Mouse (Mus musculus): Measurements from ENCODE around the gene Plch2. TPM values are rescaled to one million over a fixed set of nuclear protein-coding genes. Genes with fewer than 3 reads are reported as not detected.
A peak's percentile ranks its signal among the peaks of the same experiment; 100 is the strongest.

Gene Plch2
- polyA plus RNA-seq, 1 experiment from 2014 or later: 23.0 TPM

GRCm38 (mm10) chr4:155040197-155040596, 16.4 kb downstream of the Plch2 start:
- no peak overlapping the region for H3K27ac ChIP-seq
- H3K4me3 ChIP-seq: peak overlapping the region; percentile 14; the same call in 1 of the 2 replicates
- 6% methylated on average over 9 of the region's 9 CpGs for WGBS
- H3K36me3 ChIP-seq (replicated peaks): no peaks in the 10 kb centered on the region
- H3K27me3 ChIP-seq (replicated peaks): peaks cover 29% of the 10 kb centered on the region
- H3K4me1 ChIP-seq: peaks cover 40% of the 10 kb centered on the region
- H3K9ac ChIP-seq: peak overlapping the region; percentile 27; the same call in 1 of the 2 replicates
- no peaks in the 10 kb centered on the region for H3K9me3 ChIP-seq
- peak; percentile 25; the same call in 1 of the 2 replicates for ATAC-seq (replicated peaks)
- H3K4me2 ChIP-seq: peak overlapping the region; percentile 41

DNA sequence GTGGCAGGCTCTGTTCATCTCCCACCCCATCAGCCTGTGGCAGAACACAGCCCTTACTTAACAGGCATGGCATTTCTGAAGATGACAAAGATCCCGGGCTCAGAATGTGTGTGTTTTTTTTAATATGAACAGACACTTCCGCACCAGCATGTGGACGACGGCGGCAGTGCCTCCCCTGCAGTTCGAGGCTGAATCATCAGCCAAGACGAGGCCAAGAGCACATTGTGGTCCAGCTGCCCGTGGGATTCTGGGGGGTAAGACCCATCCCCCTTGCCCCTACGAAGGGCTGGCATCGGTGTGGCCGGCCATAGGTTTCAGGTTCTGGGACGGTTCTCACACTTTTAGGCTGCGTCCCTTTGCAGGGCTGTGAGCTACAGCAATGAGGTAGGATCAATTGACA, 21.8 kb downstream of the Plch2 start:
- Histone ChIP-seq H3K27me3 (replicated peaks) (no peaks in the 10 kb centered on the region; the same call in 1 of the 2 replicates), H3K27ac (no peak overlapping the region), H3K4me1 (peaks cover 31% of the 10 kb centered on the region), H3K36me3 (replicated peaks) (no peaks in the 10 kb centered on the region), H3K9me3 (no peaks in the 10 kb centered on the region), H3K4me3 (no peak overlapping the region), H3K4me2 (no peak overlapping the region), H3K9ac (no peak overlapping the region)
- 57% methylated on average over 13 of the region's 13 CpGs for WGBS
- ATAC-seq (replicated peaks): no peak

GRCm38 (mm10) chr4:155034202-155034601, 22.4 kb downstream of the Plch2 start:
- Histone ChIP-seq H3K4me2 (no peak overlapping the region), H3K27ac (no peak overlapping the region), H3K27me3 (replicated peaks) (no peaks in the 10 kb centered on the region; the same call in 1 of the 2 replicates), H3K36me3 (replicated peaks) (no peaks in the 10 kb centered on the region), H3K4me3 (no peak overlapping the region), H3K9ac (no peak overlapping the region), H3K9me3 (no peaks in the 10 kb centered on the region), H3K4me1 (peaks cover 27% of the 10 kb centered on the region)
- 23% methylated on average over 7 of the region's 7 CpGs for WGBS
- ATAC-seq (replicated peaks): no peak

- 36% methylated on average over 6 of the region's 6 CpGs for WGBS
- Histone ChIP-seq H3K4me1 (peaks cover 27% of the 10 kb centered on the region), H3K9me3 (no peaks in the 10 kb centered on the region), H3K36me3 (replicated peaks) (no peaks in the 10 kb centered on the region), H3K4me3 (no peak overlapping the region), H3K27me3 (replicated peaks) (no peaks in the 10 kb centered on the region; the same call in 1 of the 2 replicates), H3K27ac (no peak overlapping the region), H3K9ac (no peak overlapping the region), H3K4me2 (no peak overlapping the region)
- no peak for ATAC-seq (replicated peaks)
These were observed 23.5 kb downstream of the Plch2 start for GRCm38 (mm10) chr4:155033115-155033514.

- Histone ChIP-seq H3K4me1 (peaks cover 35% of the 10 kb centered on the region), H3K27ac (peak overlapping the region; percentile 53), H3K9ac (no peak overlapping the region), H3K4me3 (no peak overlapping the region), H3K36me3 (replicated peaks) (no peaks in the 10 kb centered on the region), H3K9me3 (no peaks in the 10 kb centered on the region), H3K4me2 (no peak overlapping the region), H3K27me3 (replicated peaks) (no peaks in the 10 kb centered on the region)
- WGBS: 69% methylated on average over 11 of the region's 11 CpGs
- peak; percentile 35; the same call in 1 of the 2 replicates for ATAC-seq (replicated peaks)
These were observed 32.2 kb downstream of the Plch2 start for GRCm38 (mm10) chr4:155024170-155025010.

DNA sequence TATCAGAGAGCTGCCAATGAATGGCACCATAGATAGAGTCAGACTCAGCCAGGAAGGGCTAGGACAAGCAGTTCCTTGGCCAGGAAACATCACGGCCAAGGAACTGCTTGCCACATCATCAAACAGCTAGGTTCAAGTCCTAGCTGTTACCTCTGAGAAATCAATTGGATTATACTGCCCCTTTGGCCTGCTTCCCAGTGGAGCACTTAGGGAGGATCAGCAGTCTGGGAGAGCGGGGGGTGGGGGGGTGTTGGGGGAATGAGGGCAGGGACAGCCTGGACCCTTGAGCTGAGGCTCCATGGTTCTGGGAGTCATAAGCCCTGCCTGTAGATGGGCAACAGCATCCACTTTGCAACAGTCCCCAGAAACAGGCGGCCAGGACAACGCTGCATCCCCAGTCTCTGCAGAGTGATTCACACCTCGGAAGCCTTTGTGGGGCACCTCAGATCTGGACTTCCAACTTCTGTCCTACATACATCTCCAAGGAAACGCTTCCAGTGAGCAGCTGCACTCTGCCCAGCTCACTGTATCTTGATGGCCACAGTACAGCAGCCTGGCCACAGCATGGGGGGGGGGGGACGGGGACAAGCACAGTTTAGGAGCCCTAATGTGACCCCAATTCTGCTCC, 34.2 kb downstream of the Plch2 start:
- Histone ChIP-seq H3K4me1 (peaks cover 47% of the 10 kb centered on the region), H3K27ac (no peak overlapping the region), H3K36me3 (replicated peaks) (no peaks in the 10 kb centered on the region), H3K4me2 (no peak overlapping the region), H3K27me3 (replicated peaks) (no peaks in the 10 kb centered on the region), H3K9ac (no peak overlapping the region), H3K4me3 (no peak overlapping the region), H3K9me3 (no peaks in the 10 kb centered on the region)
- WGBS: 64% methylated on average over 7 of the region's 7 CpGs
- no peak for ATAC-seq (replicated peaks)

- no peak overlapping the region for H3K4me3 ChIP-seq
- H3K27ac ChIP-seq: no peak overlapping the region
- 40% methylated on average over 9 of the region's 9 CpGs for WGBS
- H3K9ac ChIP-seq: no peak overlapping the region
- ATAC-seq (replicated peaks): no peak
- no peaks in the 10 kb centered on the region for H3K9me3 ChIP-seq
- no peaks in the 10 kb centered on the region for H3K27me3 ChIP-seq (replicated peaks)
- H3K36me3 ChIP-seq (replicated peaks): no peaks in the 10 kb centered on the region
- no peak overlapping the region for H3K4me2 ChIP-seq
- H3K4me1 ChIP-seq: peaks cover 51% of the 10 kb centered on the region
These were observed 35.8 kb downstream of the Plch2 start for GRCm38 (mm10) chr4:155020813-155021212.

DNA sequence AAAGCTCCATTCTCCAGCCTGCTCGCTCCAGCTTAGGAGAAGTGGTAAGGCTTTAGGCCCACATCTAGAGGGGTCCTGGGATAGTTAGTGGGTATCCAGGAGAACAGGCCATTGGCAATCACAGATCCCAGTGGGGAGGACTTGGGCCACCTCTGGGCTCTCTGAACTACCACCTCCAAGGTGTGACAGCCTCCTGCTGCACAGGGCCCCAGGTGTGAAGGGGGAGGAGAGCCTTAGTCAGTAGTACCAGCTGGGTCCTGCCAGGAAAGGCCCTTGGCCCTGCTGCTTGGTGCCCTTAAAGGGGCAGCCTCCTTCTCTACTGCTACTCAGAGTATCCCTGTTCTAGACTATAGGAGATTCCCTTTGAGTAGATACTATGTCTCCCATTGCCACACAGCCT, 36.4 kb downstream of the Plch2 start:
- WGBS: 87% methylated on average over 1 of the region's 1 CpGs
- no peaks in the 10 kb centered on the region for H3K27me3 ChIP-seq (replicated peaks)
- H3K4me2 ChIP-seq: no peak overlapping the region
- no peak overlapping the region for H3K4me3 ChIP-seq
- H3K36me3 ChIP-seq (replicated peaks): no peaks in the 10 kb centered on the region
- ATAC-seq (replicated peaks): no peak
- H3K4me1 ChIP-seq: peaks cover 51% of the 10 kb centered on the region
- no peaks in the 10 kb centered on the region for H3K9me3 ChIP-seq
- H3K27ac ChIP-seq: no peak overlapping the region
- H3K9ac ChIP-seq: no peak overlapping the region

- no peaks in the 10 kb centered on the region for H3K36me3 ChIP-seq (replicated peaks)
- H3K4me2 ChIP-seq: peak overlapping the region; percentile 32
- no peaks in the 10 kb centered on the region for H3K27me3 ChIP-seq (replicated peaks)
- peak overlapping the region; percentile 7; the same call in 1 of the 2 replicates for H3K4me3 ChIP-seq
- peak; percentile 6; the same call in 1 of the 2 replicates for ATAC-seq (replicated peaks)
- H3K4me1 ChIP-seq: peaks cover 49% of the 10 kb centered on the region
- H3K9me3 ChIP-seq: no peaks in the 10 kb centered on the region
- WGBS: 0% methylated on average over 10 of the region's 10 CpGs
- H3K27ac ChIP-seq: no peak overlapping the region
- peak overlapping the region; percentile 15; the same call in 1 of the 2 replicates for H3K9ac ChIP-seq
These were observed 37.2 kb downstream of the Plch2 start for GRCm38 (mm10) chr4:155019336-155019847.

DNA sequence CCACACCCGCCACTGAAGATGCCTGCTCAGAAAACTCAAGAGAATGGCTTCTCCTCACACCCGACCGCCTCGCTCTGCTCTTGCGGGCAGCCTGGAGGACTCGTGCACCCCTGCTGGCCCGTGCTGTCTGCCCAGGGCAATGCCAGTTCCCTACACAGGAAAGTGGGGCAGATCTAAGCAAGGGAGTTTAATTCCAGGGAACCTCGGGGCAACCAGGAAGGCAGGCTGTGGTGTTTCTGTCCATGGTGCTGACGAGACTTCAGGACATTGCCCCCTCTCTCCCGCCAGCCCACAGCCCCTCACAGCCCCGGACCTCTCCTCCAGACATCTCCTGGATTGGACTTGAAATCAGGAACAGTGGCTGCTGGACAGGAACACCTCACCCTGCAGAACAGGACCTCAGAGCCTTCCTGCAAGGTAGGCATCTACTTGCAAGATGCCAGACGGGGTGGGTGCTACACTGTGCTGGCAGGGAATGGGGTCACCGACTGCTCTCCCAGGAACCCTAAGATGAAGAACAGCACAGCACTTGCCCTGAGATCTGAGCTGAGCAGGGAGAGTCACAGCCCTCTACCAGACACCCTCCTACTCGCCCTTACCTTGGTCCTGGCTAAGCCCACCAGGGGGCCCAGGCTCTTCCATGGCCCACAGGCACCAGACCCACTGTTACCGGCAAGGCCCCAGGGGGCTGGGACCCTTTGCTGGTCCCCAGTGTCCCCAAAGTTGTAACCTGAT, 37.8 kb downstream of the Plch2 start:
- Histone ChIP-seq H3K27ac (no peak overlapping the region), H3K4me1 (peaks cover 44% of the 10 kb centered on the region), H3K9me3 (no peaks in the 10 kb centered on the region), H3K36me3 (replicated peaks) (no peaks in the 10 kb centered on the region), H3K9ac (peak overlapping the region; percentile 15; the same call in 1 of the 2 replicates), H3K27me3 (replicated peaks) (no peaks in the 10 kb centered on the region), H3K4me2 (peak overlapping the region; percentile 32), H3K4me3 (peak overlapping the region; percentile 7; the same call in 1 of the 2 replicates)
- 7% methylated on average over 15 of the region's 15 CpGs for WGBS
- ATAC-seq (replicated peaks): peak; percentile 38; the same call in 1 of the 2 replicates

- no peak overlapping the region for H3K4me2 ChIP-seq
- H3K9me3 ChIP-seq: no peaks in the 10 kb centered on the region
- no peaks in the 10 kb centered on the region for H3K36me3 ChIP-seq (replicated peaks)
- peaks cover 40% of the 10 kb centered on the region for H3K4me1 ChIP-seq
- H3K4me3 ChIP-seq: no peak overlapping the region
- WGBS: 76% methylated on average over 8 of the region's 8 CpGs
- H3K9ac ChIP-seq: no peak overlapping the region
- H3K27ac ChIP-seq: no peak overlapping the region
- ATAC-seq (replicated peaks): no peak
- no peaks in the 10 kb centered on the region for H3K27me3 ChIP-seq (replicated peaks)
These were observed 38.5 kb downstream of the Plch2 start for GRCm38 (mm10) chr4:155018066-155018465.
